ENCODE assay signal across 8 mouse cellular contexts in the genomic region with DNA sequence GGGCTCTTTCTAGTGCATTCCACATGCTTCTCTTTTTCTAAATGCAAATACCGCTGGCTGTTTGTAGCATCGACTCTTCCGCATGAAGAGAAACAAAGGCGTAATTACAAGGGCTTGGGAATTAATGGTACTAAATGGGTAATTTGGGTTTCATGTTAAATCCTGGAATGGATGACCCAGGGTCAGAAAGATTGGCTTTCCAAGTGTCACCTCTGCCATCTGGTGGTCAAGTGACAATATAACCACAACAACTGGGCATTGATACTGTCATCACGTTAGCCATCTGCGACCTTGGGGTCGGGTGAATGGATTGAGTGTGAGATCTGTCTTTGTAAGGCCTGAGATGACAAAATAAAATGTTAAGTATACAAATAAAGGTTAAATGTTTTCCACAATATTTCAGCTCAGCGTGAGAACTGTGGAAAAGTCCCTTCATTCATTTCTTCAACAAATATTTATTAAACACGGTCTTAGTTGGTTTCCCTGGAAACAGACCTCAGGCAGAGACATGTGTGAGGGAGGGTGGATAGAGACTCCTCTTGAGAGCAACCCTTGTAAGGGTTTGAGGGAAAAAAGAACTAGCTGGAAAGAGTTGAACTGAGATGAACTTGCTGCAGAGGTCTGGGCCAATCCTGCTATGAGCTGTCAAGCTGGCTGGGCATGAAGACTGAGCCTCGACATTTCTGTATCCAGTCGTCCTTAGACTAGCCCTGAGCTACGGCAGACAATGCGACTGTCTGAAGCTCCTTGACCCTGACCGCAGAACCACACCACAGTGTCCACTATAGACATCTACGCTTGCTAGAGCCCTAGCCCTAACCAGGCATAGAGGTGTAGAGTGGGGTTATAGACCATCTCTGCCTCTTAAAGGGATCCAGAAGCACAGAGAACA. TPM values are rescaled to one million over a fixed set of nuclear protein-coding genes. Genes with fewer than 3 reads are reported as not detected.
DNase-seq lines count a peak whose midpoint lies in the region; TF ChIP-seq lines count a peak whose summit lies in the region.

No protein-coding gene starts in this region.

- 68% methylated on average over 15 of the region's 15 CpGs for WGBS in spleen, adult 2 months

- no peaks in the 10 kb centered on the region for H3K27me3 ChIP-seq in spleen, adult 2 months (ENCODE audit: control insufficient read depth, insufficient read depth, low read length)

- H3K36me3 ChIP-seq in spleen, adult 2 months (ENCODE audit: control insufficient read depth, insufficient read depth, low read length) = no peaks in the 10 kb centered on the region

- H3K27ac ChIP-seq in spleen, adult 2 months (ENCODE audit: insufficient read depth, low read length) = no peak overlapping the region

- TF ChIP-seq POLR2A in spleen, adult 2 months (IDR thresholded peaks at IDR 0.05; ENCODE audit: low read depth, low read length) = no peak

- DNase-seq in adrenal gland, adult (ENCODE audit: inconsistent age in 2 of 2, low spot score in 1 of 2) = peak; percentile 62 to 84
- DNase-seq in adrenal gland, postnatal 4 days (ENCODE audit: low spot score in 2 of 2) = no peak
- DNase-seq in spleen, adult 2 months (ENCODE audit: low read depth in 1 of 2, low spot score in 2 of 2) = peak in 1 of 2 experiments; percentile 9
- no peak for DNase-seq in spleen, adult 12 weeks (ENCODE audit: low spot score)
- peak; percentile 23 for DNase-seq in heart, postnatal 4 days
- DNase-seq in mesoderm, embryonic 11.5 days (ENCODE audit: low read depth, low spot score) = peak; percentile 58
- no peak for DNase-seq in layer of hippocampus, postnatal 36 days
- DNase-seq in frontal cortex, postnatal 25 days (ENCODE audit: low spot score in 2 of 2) = no peak

- no peaks in the 10 kb centered on the region for H3K4me1 ChIP-seq in spleen, adult 2 months (ENCODE audit: control insufficient read depth, insufficient read depth, insufficient read length)

- TF ChIP-seq CTCF in spleen, adult 2 months (IDR thresholded peaks at IDR 0.05; ENCODE audit: extremely low read depth, insufficient read depth, insufficient read length, insufficient replicate concordance) = peak; percentile 43; the same call in 1 of the 2 replicates

- no peak overlapping the region for H3K4me3 ChIP-seq in spleen, adult 2 months (ENCODE audit: extremely low read depth, insufficient read depth, insufficient read length)

RNA-seq across cellular contexts. Expression of gene Thada, which starts 14.7 kb away (rescaled TPM):
- total RNA-seq in adrenal gland, postnatal 4 days (2021) = 10 to 100 TPM; 18.2 to 20.7 TPM
- 17.2 and 17.4 TPM in 2 replicates for polyA plus RNA-seq in spleen, adult 2 months (2012; rRNA removed)
- 10 to 100 TPM; 12.8 to 16.2 TPM for total RNA-seq in heart, postnatal 4 days (2021)
- 10 to 100 TPM; 14.7 to 17.3 TPM for total RNA-seq in layer of hippocampus, postnatal 36 days (2021)

RNA-seq across cellular contexts. Expression of gene Plekhh2, which starts 31.0 kb away (rescaled TPM):
- 10 to 100 TPM; 12.0 to 13.7 TPM for total RNA-seq in adrenal gland, postnatal 4 days (2021)
- 1.6 TPM in 2 replicates for polyA plus RNA-seq in spleen, adult 2 months (2012; rRNA removed)
- total RNA-seq in heart, postnatal 4 days (2021) = 1 to 10 TPM; 6.3 to 6.4 TPM
- 1 to 10 TPM; 4.0 to 5.0 TPM for total RNA-seq in layer of hippocampus, postnatal 36 days (2021)

Comparison
In these comparisons a context has a peak if more than half of its experiments do, and no peak if none do; other contexts are left out.
1. DNase-seq: peak in adrenal gland, adult (2 of 2), heart, postnatal 4 days (single experiment) and mesoderm, embryonic 11.5 days (single experiment); none in adrenal gland, postnatal 4 days (0 of 2), spleen, adult 12 weeks (single experiment), layer of hippocampus, postnatal 36 days (0 of 2) and frontal cortex, postnatal 25 days (0 of 2).